Mouse (Mus musculus) adrenal gland, postnatal 0 days (tissue): ENCODE data around the gene Dthd1. TPM values are rescaled to one million over a fixed set of nuclear protein-coding genes. Genes with fewer than 3 reads are reported as not detected.

Experiments used
- polyA plus RNA-seq: library from polyadenylated mRNA; unstranded; fragments of >200 nt; fragmentation: Nextera tagmentation; extraction: Ambion mirVana; gene quantifications from 2 replicates; pipeline ENCODE4 v1.2.1, GENCODE M21; 2015

Gene Dthd1
- polyA plus RNA-seq = not detected in 2 replicates

DNA sequence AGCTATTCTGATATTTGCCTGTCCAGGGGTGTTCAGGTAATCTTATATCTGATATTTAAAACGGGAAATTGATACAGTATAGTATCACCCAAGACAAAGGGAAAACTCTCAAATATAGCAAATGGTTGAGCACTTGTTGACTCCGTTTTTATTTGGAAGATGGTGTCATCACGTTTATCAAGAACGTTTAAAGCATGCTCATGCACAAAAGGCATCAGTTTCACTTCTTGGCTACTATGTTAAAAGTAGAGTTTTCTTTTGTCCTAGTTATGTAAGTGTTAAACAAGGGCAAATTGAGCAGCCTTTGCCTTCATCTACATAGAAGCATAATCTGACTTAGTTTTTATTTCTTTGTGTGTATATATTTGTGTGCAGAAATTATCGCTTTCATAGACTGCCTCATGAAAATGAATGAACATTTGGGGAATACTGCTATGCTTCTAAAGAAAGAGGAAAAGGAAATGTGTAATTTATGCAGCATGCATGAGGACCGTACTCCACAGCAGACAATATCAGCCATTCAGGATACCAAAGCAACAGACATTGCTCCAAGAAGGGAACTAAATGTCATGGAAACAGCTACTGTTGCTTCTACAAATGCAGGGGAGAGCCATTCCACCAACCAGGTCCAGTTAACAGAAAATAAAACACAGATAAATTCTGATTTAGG, at the start of gene Dthd1:
Gene Dthd1 (plus strand): TSS at position 422 of the 670 bp plus-strand sequence.

DNA sequence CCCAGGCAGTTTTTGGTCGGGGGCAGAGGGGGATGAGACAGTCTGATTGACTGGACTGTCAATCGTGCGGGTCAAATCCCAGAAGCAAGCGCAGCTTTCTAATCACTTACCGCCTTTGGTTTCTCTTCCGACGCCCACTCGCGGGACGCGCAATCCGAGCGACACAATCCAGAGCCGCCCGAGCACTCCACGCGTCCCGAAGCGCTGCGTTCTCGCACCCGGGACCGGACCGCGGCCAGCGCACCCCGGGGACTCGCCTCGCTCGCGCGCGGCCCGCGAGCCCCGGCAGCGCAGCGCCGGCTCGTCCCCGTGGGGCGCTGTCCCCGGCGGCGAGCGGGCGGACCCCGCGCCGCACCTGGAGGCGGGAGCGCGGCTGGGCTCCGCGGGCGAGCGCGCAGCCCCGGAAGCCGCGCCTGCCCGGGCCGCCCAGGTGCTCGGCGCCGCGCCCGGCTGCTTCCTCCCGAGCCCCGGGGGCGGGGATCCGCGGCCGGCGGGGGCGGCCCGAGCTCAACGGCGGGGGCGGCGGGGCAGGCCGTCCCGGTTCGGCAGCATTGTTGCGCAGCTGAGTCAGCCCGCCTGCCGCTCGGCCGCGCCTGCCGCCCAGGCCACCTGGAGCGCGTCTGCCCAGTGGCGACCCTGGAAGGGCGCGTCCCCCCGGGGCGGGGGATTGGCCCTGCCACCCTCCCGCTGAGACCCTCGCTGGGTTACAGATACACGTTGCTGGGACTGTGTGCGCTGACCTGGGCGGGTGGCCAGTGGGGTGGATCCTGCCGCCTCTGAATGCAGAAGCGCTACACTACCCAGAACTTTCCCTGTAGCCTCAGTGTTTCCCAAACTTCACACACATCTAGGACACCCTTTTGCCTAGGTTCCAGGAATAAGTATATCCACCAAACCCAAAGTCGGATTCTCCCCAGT, 47.6 kb upstream of the Dthd1 start, which contains the start of gene Arap2:
Gene Arap2 (minus strand): TSS at position 376 of the 918 bp plus-strand sequence.

Other genes starting within 250 kb of the Dthd1 start
- 2.7 and 2.9 TPM in 2 replicates for gene Arap2, start 47.7 kb upstream of the Dthd1 start, polyA plus RNA-seq